Mouse (Mus musculus) liver (tissue): ENCODE data around the gene Naa30.
"Not testable (repeated sequence)": the region's sequence is repeated elsewhere in the genome, so short reads cannot be mapped to it uniquely, and the experiment has no call there.

ENCODE experiments used
- DNase-seq: peaks from one replicate; pipeline ENCODE4 v3.0.0-alpha.2; 2020; ENCODE audit warnings: mixed read lengths

Naa30 gene

DNA sequence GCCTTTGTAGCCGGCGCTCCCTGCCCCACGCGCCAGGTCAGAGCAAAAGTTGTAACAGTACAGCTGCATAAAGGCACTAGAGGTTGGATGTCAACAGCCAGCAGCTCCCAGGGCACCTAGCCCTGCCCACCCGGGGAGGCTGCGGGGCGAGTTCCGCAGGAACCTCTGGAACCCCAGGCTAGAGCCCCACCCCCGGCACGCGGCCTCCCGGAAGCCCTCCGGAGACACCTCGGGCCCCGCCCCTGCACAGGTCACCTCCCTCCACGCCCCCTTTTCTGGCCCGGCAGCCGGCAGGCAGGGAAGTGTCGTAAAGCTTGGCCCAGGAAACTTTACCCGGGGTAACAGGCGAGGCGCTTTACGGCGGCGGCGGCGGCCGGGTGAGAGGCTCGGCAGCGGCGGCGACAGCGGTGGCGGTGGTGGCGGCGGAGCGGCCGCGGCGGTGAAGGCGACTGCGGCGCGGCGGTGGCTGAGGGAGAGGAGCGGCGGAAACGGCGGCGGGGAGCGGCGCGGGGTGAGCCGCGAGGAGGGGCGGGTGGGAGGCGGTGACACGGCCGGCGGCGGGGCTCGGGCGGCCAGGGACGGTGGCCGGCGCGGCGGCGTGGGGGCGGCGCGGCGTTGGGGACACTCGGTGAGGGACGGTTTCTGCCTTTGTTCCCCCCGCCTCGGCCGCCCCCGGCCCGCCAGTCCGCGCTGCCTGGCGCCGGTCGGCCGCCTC lies at the start of gene Naa30:
Gene Naa30, plus strand, starts transcription at position 360 of the 715 bp plus-strand sequence.
- DNase-seq: peak; percentile 99

- no peak for DNase-seq
Observed at GRCm38 (mm10) chr14:49127162-49127779, 44.8 kb upstream of the Naa30 start.

DNA sequence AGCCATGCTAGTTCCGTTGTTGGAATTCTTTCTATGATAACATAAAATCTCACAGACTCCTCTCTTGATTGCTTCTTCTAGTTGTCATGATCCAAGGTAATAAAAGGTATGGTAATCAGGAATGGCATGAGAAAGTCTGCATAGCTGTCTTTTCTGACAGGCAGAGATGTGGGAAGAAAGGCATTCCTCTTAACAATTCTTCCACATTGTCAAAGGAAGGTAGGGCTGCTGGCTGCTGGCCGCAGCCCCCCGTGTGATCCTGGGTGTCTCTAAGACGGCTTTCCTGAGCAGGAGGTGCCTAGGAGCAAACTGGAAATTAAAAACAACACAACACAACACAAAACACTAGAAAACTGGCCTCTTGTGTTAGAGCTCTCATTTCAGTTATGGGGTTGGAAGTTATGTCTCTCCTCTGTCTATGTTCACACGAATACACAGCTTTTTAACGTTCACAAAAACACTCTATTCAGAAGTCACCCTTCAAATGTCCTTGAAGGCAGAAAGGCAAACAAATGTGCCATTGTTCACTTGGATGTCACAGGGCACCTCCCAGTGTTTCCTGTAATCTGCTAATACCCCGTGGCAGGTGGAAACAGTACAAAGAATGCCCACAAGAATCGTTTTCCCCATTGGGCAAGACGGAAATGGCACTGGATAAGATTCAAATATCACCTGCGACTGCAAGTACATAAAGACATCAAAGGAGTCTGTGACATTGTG lies 43.3 kb upstream of the Naa30 start:
- no peak for DNase-seq

GRCm38 (mm10) chr14:49132391-49132790 lies 39.6 kb upstream of the Naa30 start:
- no peak for DNase-seq

GRCm38 (mm10) chr14:49138171-49138570 lies 33.9 kb upstream of the Naa30 start:
- no peak for DNase-seq

GRCm38 (mm10) chr14:49140756-49141155 lies 31.3 kb upstream of the Naa30 start:
- DNase-seq: no peak

- peak; percentile 73 for DNase-seq
Observed at GRCm38 (mm10) chr14:49153801-49154200, 18.2 kb upstream of the Naa30 start.

DNA sequence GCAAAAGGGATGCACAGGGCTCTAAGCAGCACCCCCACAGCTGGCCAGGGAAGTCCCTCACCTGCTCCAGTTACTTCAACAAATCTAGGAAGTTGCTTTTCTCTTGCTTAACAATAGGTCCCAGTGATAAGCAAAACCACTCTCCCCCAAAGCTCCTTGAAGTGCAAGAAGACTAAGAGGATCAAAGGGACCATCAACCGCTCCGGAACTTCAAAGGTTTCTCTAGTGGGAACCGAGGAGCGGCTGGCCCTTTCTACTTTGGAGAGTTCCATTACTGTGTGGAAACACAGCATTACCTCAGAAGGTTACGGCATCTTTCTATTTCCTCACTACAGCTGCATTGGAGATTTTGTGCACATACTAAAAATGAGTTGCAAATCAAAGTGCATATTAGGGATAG lies 16.5 kb upstream of the Naa30 start:
- DNase-seq: no peak

GRCm38 (mm10) chr14:49158143-49158925 lies 13.7 kb upstream of the Naa30 start:
- DNase-seq: no peak

- no peak for DNase-seq
Observed at GRCm38 (mm10) chr14:49171286-49171685, 740 bp upstream of the Naa30 start.

- peak; percentile 68 for DNase-seq
Observed at GRCm38 (mm10) chr14:49172582-49172988, 559 bp downstream of the Naa30 start.

DNA sequence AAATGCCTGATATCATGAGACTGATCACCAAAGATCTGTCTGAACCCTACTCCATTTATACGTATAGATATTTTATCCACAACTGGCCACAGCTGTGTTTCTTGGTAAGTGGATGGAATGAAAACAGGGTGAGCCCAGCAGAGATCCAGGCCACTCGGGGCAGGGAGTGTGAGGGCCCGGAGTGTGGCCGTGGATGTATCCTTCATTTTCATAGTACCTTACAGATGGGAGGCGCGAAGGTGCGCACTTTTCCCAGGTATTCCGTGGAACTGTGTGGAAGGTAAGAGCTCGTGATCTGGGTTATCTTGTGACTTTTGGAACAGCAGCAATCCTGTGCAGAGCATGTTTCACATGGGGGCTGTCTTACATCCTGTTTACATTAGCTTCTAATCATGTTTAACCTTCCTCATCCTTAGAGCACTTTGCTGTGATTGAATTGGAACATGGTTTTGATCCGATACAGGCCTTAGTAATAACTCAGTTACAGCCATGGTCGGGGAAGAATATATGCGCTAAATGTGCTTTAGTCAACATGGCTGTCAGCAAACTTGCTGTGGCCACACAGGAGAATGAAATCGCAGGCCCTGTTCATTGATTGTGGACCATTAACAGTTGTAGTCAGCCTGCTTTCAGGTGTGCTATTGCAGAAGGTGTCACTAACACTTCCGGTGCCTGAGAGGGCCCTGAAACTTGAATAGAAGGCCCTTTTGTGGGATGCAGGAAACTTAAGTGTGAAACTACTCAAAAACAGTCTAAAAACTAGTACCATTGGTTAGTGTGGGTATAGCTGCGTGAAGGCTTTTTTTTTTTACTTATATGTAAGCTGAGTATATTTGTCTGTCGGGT lies 1.5 kb downstream of the Naa30 start:
- DNase-seq: no peak

DNA sequence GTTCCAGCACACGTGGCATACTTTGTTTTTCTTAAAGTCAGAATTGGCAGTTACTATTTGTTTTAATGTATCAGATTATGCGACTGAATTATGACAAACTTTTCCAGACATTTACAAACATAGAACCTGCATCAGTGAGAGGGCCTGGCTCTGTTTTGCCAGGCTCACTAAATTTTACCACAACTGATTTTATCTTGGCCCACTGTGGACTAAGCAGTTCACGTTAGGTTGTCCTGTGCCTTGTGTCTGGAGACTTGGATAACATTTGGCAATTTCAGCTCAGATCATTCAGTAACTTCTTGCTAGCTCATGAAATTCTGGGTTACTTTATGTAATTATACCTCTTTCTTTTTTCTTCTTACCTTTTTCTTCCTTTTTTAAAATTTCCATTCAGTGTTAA lies 7.7 kb downstream of the Naa30 start:
- no peak for DNase-seq

GRCm38 (mm10) chr14:49186270-49186669 lies 14.2 kb downstream of the Naa30 start:
- no peak for DNase-seq

DNA sequence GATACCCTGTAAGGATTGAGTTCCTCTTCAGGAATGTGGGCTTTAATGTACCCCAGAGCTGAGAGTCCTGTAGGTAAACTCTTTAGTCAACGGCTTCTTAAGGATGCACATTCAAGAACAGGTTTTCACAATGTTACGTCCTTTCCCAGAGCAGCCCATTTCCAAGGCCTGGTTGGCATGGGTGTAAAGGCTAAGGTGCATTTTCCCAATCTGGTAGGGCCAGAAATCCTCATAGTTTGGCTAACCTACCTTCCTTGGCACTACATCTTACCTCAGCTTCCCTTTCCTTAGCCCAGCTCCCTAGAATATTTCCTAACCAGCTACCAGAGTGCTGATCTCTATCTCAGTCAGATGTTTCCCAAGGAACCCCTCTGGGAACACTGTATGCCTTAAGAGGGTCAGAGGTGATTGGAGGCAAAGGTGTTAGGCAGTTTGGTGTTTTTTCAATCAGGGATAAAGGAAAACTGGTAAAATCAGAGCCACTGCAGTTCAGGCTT lies 25.1 kb downstream of the Naa30 start:
- DNase-seq: no peak

- DNase-seq: no peak
Observed at GRCm38 (mm10) chr14:49201073-49201778, 29.2 kb downstream of the Naa30 start.

DNA sequence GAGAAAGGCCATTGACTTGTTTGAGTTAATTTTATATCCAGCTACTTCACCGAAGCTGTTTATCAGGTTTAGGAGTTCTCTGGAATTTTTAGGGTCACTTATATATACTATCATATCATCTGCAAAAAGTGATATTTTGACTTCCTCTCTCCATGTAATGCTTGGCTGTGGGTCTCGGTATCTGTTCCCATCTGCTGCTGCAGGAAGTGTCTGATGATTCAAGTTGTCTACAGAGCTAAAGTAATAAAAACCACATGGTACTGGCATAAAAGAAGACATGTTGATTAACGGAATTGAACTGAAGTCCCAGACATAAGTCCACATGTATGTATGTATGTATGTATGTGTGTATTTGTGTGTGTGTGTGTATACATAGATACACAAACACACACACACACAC lies 38.2 kb downstream of the Naa30 start:
- not testable (repeated sequence) for DNase-seq

GRCm38 (mm10) chr14:49218677-49219076 lies 46.7 kb downstream of the Naa30 start:
- DNase-seq: no peak

DNA sequence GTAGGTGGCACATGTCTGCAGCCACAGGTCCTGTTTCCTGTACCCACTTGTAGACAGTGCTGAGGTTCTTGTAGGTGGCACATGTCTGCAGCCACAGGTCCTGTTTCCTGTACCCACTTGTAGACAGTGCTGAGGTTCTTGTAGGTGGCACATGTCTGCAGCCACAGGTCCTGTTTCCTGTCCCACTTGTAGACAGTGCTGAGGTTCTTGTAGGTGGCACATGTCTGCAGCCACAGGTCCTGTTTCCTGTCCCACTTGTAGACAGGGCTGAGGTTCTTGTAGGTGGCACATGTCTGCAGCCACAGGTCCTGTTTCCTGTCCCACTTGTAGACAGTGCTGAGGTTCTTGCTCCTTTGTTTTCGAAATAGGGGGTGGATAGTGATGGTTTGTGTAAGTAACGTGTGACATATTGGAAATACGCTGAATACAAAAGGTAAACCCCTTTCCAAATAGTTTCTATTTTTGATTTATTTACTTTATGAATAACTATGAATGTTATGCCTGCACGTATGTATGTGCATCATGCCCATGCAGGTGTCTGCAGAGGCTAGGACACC lies 47.5 kb downstream of the Naa30 start:
- not testable (repeated sequence) for DNase-seq

- DNase-seq: no peak
Observed at GRCm38 (mm10) chr14:49221771-49222170, 49.7 kb downstream of the Naa30 start.

GRCm38 (mm10) chr14:49226471-49226870 lies 54.4 kb downstream of the Naa30 start:
- DNase-seq: no peak
